In the genomic region with DNA sequence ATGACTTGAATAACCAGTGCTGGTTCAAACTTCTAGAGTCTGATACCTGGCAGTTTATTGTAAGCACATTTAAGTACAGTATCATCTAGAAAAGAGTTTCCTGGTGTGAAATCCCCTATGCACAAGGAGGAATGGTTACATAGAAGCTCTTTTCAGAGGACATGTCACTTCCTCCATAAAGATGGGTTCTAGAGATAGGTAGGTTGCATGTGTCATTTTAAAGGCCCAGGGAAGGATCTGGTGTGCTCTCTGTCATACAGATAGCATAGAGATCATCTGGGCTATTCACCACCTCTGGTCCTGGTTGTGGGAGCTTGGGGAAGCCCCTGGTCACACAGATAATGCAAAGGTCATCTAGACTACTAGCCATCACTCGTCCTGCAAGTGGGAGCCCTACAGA, we compare ENCODE assay signal across 25 mouse cellular contexts. TPM values are rescaled to one million over a fixed set of nuclear protein-coding genes. Genes with fewer than 3 reads are reported as not detected.
A peak's percentile ranks its signal among the peaks of the same experiment; 100 is the strongest.
DNase-seq lines count a peak whose midpoint lies in the region; ATAC-seq and TF ChIP-seq lines count a peak whose summit lies in the region.
"Had no signal": no experiment of that assay in that cellular context is flagged by ENCODE, and none has a peak within 500 bp of the region (broad histone marks: within the 10 kb centered on the region; RNA-seq: fewer than 3 reads in every experiment).

No protein-coding gene starts in this region.

- WGBS in midbrain, embryonic 11.5 days: 68% methylated on average over 1 of the region's 1 CpGs
- WGBS in midbrain, embryonic 14.5 days: 75% methylated on average over 1 of the region's 1 CpGs
- WGBS in forebrain, embryonic 16.5 days: 86% methylated on average over 1 of the region's 1 CpGs

- H3K36me3 ChIP-seq in midbrain, embryonic 11.5 days (ENCODE audit: control insufficient read depth, insufficient read depth, low read length): no peaks in the 10 kb centered on the region
- no peaks in the 10 kb centered on the region for H3K36me3 ChIP-seq in midbrain, embryonic 14.5 days (ENCODE audit: control insufficient read depth, insufficient read depth, low read length)
- H3K36me3 ChIP-seq in G1E (replicated peaks): no peaks in the 10 kb centered on the region
- no peaks in the 10 kb centered on the region for H3K36me3 ChIP-seq in forebrain, embryonic 16.5 days (ENCODE audit: control insufficient read depth, insufficient read depth)
- H3K36me3 ChIP-seq: embryonic facial prominence, embryonic 10.5 days; embryonic facial prominence, embryonic 12.5 days; forebrain, embryonic 15.5 days had no signal

- no peaks in the 10 kb centered on the region for H3K4me1 ChIP-seq in midbrain, embryonic 11.5 days (ENCODE audit: control insufficient read depth, insufficient read depth, low read length)
- H3K4me1 ChIP-seq in midbrain, embryonic 14.5 days (ENCODE audit: control insufficient read depth, insufficient read depth, low read length): no peaks in the 10 kb centered on the region
- H3K4me1 ChIP-seq in G1E (ENCODE audit: insufficient read depth, low read depth, low read length): peaks cover 17% of the 10 kb centered on the region
- H3K4me1 ChIP-seq in forebrain, embryonic 16.5 days (replicated peaks; ENCODE audit: control insufficient read depth, insufficient read depth, low read length): no peaks in the 10 kb centered on the region
- H3K4me1 ChIP-seq: embryonic facial prominence, embryonic 12.5 days; forebrain, embryonic 13.5 days; forebrain, embryonic 15.5 days had no signal

- DNase-seq in midbrain, embryonic 11.5 days (ENCODE audit: low spot score, missing footprints): peak; percentile 2
- DNase-seq in midbrain, embryonic 14.5 days: no peak
- no peak for DNase-seq in G1E (ENCODE audit: low spot score)
- no peak for DNase-seq in layer of hippocampus, adult 8-10 months (ENCODE audit: low spot score in 2 of 2)
- DNase-seq: adrenal gland, adult 8-10 months; adrenal gland, postnatal 14 days; adrenal gland, postnatal 36 days; B cell, adult 2 months; cerebellum, adult 11-12 months; cerebellum, adult 2 months; cerebellum, adult 9-10 months; cerebellum, postnatal 10 days; cerebellum, postnatal 25 days had no signal

- H3K9me3 ChIP-seq in midbrain, embryonic 11.5 days (ENCODE audit: control insufficient read depth, low read length): no peaks in the 10 kb centered on the region
- H3K9me3 ChIP-seq in midbrain, embryonic 14.5 days (ENCODE audit: control insufficient read depth, low read length): no peaks in the 10 kb centered on the region
- H3K9me3 ChIP-seq in G1E (replicated peaks): no peaks in the 10 kb centered on the region
- no peaks in the 10 kb centered on the region for H3K9me3 ChIP-seq in forebrain, embryonic 16.5 days (ENCODE audit: control insufficient read depth, low read length)
- H3K9me3 ChIP-seq: embryonic facial prominence, embryonic 10.5 days; embryonic facial prominence, embryonic 12.5 days; forebrain, embryonic 13.5 days; forebrain, embryonic 15.5 days had no signal

- H3K9ac ChIP-seq in midbrain, embryonic 11.5 days (ENCODE audit: low read length): no peak overlapping the region
- H3K9ac ChIP-seq in midbrain, embryonic 14.5 days (replicated peaks; ENCODE audit: low read length): no peak overlapping the region
- H3K9ac ChIP-seq in forebrain, embryonic 16.5 days (replicated peaks; ENCODE audit: low read depth, low read length): no peak overlapping the region
- H3K9ac ChIP-seq: embryonic facial prominence, embryonic 12.5 days; forebrain, embryonic 13.5 days; forebrain, embryonic 15.5 days had no signal

- no peaks in the 10 kb centered on the region for H3K27me3 ChIP-seq in midbrain, embryonic 11.5 days (ENCODE audit: control insufficient read depth, insufficient read depth, low read length)
- H3K27me3 ChIP-seq in midbrain, embryonic 14.5 days (ENCODE audit: control insufficient read depth, insufficient read depth, low read length): no peaks in the 10 kb centered on the region
- H3K27me3 ChIP-seq in G1E (ENCODE audit: insufficient read depth, low read length): peaks cover 13% of the 10 kb centered on the region; the same call in 1 of the 2 replicates
- H3K27me3 ChIP-seq in forebrain, embryonic 16.5 days (replicated peaks; ENCODE audit: control insufficient read depth, insufficient read depth, low read length): no peaks in the 10 kb centered on the region
- H3K27me3 ChIP-seq: embryonic facial prominence, embryonic 12.5 days; forebrain, embryonic 13.5 days; forebrain, embryonic 15.5 days; Patski had no signal

- no peak overlapping the region for H3K4me3 ChIP-seq in midbrain, embryonic 11.5 days (ENCODE audit: low read depth, low read length)
- H3K4me3 ChIP-seq in midbrain, embryonic 14.5 days (replicated peaks; ENCODE audit: low read depth, low read length): no peak overlapping the region
- no peak overlapping the region for H3K4me3 ChIP-seq in G1E (ENCODE audit: low read depth, low read length)
- H3K4me3 ChIP-seq in forebrain, embryonic 16.5 days (replicated peaks; ENCODE audit: low read length): no peak overlapping the region
- H3K4me3 ChIP-seq: embryonic facial prominence, embryonic 10.5 days; embryonic facial prominence, embryonic 12.5 days; forebrain, embryonic 13.5 days; forebrain, embryonic 15.5 days had no signal

- ATAC-seq in midbrain, embryonic 11.5 days (ENCODE audit: low FRiP score): no peak
- no peak for ATAC-seq in midbrain, embryonic 14.5 days (ENCODE audit: low FRiP score, low TSS enrichment)
- ATAC-seq in G1E (ENCODE audit: extremely low read depth, insufficient number of reproducible peaks, low FRiP score, poor library complexity, severe bottlenecking): peak; percentile 15; the same call in 1 of the 2 replicates
- ATAC-seq in forebrain, embryonic 16.5 days: no peak
- ATAC-seq: activated CD4-positive, CD25-positive, alpha-beta regulatory T cell, adult 4 months; CD4-positive, CD25-positive, alpha-beta regulatory T cell, adult 4 months; forebrain, embryonic 13.5 days; forebrain, embryonic 15.5 days; Patski had no signal

- no peak for TF ChIP-seq CTCF in G1E (IDR thresholded peaks at IDR 0.05; ENCODE audit: low read depth, low read length)

- H3K4me2 ChIP-seq in midbrain, embryonic 11.5 days: no peak overlapping the region
- H3K4me2 ChIP-seq in midbrain, embryonic 14.5 days (ENCODE audit: low read length): no peak overlapping the region
- H3K4me2 ChIP-seq in forebrain, embryonic 16.5 days (ENCODE audit: low read length): no peak overlapping the region
- H3K4me2 ChIP-seq: embryonic facial prominence, embryonic 12.5 days; forebrain, embryonic 13.5 days; forebrain, embryonic 15.5 days had no signal

- H3K27ac ChIP-seq in midbrain, embryonic 11.5 days (ENCODE audit: low read depth, low read length): no peak overlapping the region
- H3K27ac ChIP-seq in midbrain, embryonic 14.5 days (replicated peaks; ENCODE audit: low read depth, low read length): no peak overlapping the region
- H3K27ac ChIP-seq in forebrain, embryonic 16.5 days (ENCODE audit: low read length): no peak overlapping the region
- H3K27ac ChIP-seq: embryonic facial prominence, embryonic 10.5 days; embryonic facial prominence, embryonic 12.5 days; forebrain, embryonic 13.5 days; forebrain, embryonic 15.5 days had no signal

RNA-seq across cellular contexts. Expression of gene Asb8, which starts 8.2 kb away (rescaled TPM):
- polyA plus RNA-seq in midbrain, embryonic 11.5 days (2014; fragmentation: Nextera tagmentation; extraction: Ambion mirVana): 44.4 and 49.4 TPM in 2 replicates
- 65.9 and 71.8 TPM in 2 replicates for polyA plus RNA-seq in midbrain, embryonic 14.5 days (2014; fragmentation: Nextera tagmentation; extraction: Ambion mirVana)
- total RNA-seq in G1E (2014; fragmentation: Nextera tagmentation) (30.4 and 32.2 TPM in 2 replicates), G1E (2017) (27.2 and 37.5 TPM in 2 replicates)
- 4.2 and 5.1 TPM in 2 replicates for polyA plus RNA-seq in G1E (2012)
- total RNA-seq in layer of hippocampus, adult 8-10 months (2022): 10 to 100 TPM; 50.7 to 55.0 (median 54.3) TPM
- 48.5 and 51.1 TPM in 2 replicates for polyA plus RNA-seq in forebrain, embryonic 16.5 days (2015; fragmentation: Nextera tagmentation; extraction: Ambion mirVana)

RNA-seq across cellular contexts. Expression of gene Ccdc184, which starts 9.7 kb away (rescaled TPM):
- 12.7 TPM in 2 replicates for polyA plus RNA-seq in midbrain, embryonic 11.5 days (2014; fragmentation: Nextera tagmentation; extraction: Ambion mirVana)
- 98.5 and 102 TPM in 2 replicates for polyA plus RNA-seq in midbrain, embryonic 14.5 days (2014; fragmentation: Nextera tagmentation; extraction: Ambion mirVana)
- total RNA-seq in G1E (2014; fragmentation: Nextera tagmentation) (not detected in 2 replicates), G1E (2017) (not detected in 2 replicates)
- polyA plus RNA-seq in G1E (2012): not detected in 2 replicates
- 10 to 100 TPM in 3 of 4 experiments, 1 to 10 TPM in 1; 9.8 to 11.9 (median 10.6) TPM for total RNA-seq in layer of hippocampus, adult 8-10 months (2022)
- 29.7 and 50.4 TPM in 2 replicates for polyA plus RNA-seq in forebrain, embryonic 16.5 days (2015; fragmentation: Nextera tagmentation; extraction: Ambion mirVana)
- polyA plus RNA-seq: Patski had no signal

RNA-seq across cellular contexts. Expression of gene Olfr288, which starts 38.1 kb away (rescaled TPM):
- polyA plus RNA-seq in midbrain, embryonic 11.5 days (2014; fragmentation: Nextera tagmentation; extraction: Ambion mirVana): not detected in 2 replicates
- not detected in 2 replicates for polyA plus RNA-seq in midbrain, embryonic 14.5 days (2014; fragmentation: Nextera tagmentation; extraction: Ambion mirVana)
- total RNA-seq in G1E (2014; fragmentation: Nextera tagmentation) (not detected in 2 replicates), G1E (2017) (not detected in 2 replicates)
- polyA plus RNA-seq in G1E (2012): not detected in 2 replicates
- total RNA-seq in layer of hippocampus, adult 8-10 months (2022): not detected
- polyA plus RNA-seq in forebrain, embryonic 16.5 days (2015; fragmentation: Nextera tagmentation; extraction: Ambion mirVana): not detected in 2 replicates
- total RNA-seq: adrenal gland, adult 18-20 months; adrenal gland, adult 8-10 months; adrenal gland, postnatal 14 days; adrenal gland, postnatal 36 days; CH12.LX had no signal
- polyA plus RNA-seq: activated CD4-positive, CD25-positive, alpha-beta regulatory T cell, adult 4 months; CD4-positive, CD25-positive, alpha-beta regulatory T cell, adult 4 months; embryonic facial prominence, embryonic 10.5 days; embryonic facial prominence, embryonic 12.5 days; embryonic facial prominence, embryonic 14.5 days; forebrain, embryonic 11.5 days; forebrain, embryonic 13.5 days; forebrain, embryonic 15.5 days; Patski had no signal

Comparison
In these comparisons a context has a peak if more than half of its experiments do, and no peak if none do; other contexts are left out.
1. RNA of gene Ccdc184, which starts 9.7 kb away (polyA plus RNA-seq): 98.5 to 102 TPM in midbrain, embryonic 14.5 days, 29.7 to 50.4 TPM in forebrain, embryonic 16.5 days and 12.7 TPM in midbrain, embryonic 11.5 days; not detected in G1E; every median in the first group is over 10 times any median in the second.